Mouse (Mus musculus): ENCODE data around the gene Fmnl2. TPM values are rescaled to one million over a fixed set of nuclear protein-coding genes. Genes with fewer than 3 reads are reported as not detected.

Fmnl2 gene
- total RNA-seq, 2 experiments from 2014 or later, result 6.1 to 6.3 TPM

GRCm38 (mm10) chr2:52915536-52915935 lies 57.9 kb downstream of the Fmnl2 start:
- no peak for DNase-seq

GRCm38 (mm10) chr2:52918094-52918493 lies 60.4 kb downstream of the Fmnl2 start:
- no peak for DNase-seq

- no peak for DNase-seq
Observed at GRCm38 (mm10) chr2:52920701-52921435, 63.2 kb downstream of the Fmnl2 start.

GRCm38 (mm10) chr2:52925062-52925461 lies 67.4 kb downstream of the Fmnl2 start:
- DNase-seq, result no peak

DNA sequence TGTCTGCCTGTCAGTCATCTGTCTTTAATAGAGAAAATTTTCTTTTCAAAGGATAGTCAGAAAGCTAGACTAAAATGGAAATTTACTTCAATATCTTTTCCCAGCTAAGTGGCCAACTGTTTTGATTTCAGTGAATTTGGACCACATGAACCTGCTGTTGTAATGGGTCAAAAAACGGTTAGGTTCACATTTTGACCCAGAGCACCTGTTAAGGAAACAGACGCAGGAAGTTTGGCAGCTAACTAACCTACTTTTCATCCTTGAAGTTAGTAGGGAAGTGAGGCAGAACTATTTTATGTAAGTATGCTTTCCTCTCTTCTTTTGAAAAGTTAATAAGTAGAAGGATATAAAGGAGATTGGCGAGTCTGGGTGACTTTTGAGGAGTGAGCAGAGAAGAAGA lies 69.7 kb downstream of the Fmnl2 start:
- no peak for DNase-seq

DNA sequence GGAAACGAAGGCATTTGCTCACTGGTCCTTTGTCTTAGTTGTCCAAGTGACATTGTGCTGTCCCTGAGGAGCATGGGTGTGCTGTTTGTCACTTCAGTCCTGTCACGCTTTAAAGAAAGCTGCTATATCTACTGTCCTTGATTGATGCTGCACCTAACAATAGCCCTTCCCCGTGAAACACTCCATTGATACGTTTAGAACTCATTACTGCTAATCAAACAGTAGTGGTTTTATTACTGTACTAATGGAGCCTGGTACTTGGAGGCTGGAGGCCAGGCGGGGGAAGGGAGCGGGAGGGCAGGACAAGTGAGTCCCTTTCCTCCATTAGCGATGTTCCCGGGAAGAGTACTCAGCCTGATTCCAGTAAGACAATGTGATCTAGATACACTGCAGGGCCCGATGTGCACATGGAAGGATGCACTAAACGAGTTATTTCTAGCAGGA lies 70.2 kb downstream of the Fmnl2 start:
- no peak for DNase-seq

DNA sequence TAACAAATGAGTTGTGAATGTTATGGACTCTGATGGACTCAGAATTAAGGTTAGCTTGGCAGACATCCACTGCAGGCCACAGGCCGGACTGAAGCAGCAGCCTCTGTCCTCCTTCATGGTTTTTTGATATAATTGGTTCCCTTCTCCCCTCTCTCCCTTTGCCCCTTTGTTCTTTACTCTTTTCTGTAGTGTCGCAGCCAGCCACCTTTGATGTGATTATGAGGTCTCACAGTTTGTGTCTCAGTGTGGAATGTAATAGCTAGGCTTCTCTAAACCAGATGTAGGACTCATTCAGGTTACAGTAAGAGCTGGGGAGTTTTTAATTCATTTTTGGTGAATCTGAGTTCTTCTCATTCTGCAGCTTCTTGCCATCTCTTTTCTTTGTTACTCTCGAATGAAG lies 70.7 kb downstream of the Fmnl2 start:
- DNase-seq, result no peak

GRCm38 (mm10) chr2:52930106-52930868 lies 72.6 kb downstream of the Fmnl2 start:
- peak; percentile 54 for DNase-seq

DNA sequence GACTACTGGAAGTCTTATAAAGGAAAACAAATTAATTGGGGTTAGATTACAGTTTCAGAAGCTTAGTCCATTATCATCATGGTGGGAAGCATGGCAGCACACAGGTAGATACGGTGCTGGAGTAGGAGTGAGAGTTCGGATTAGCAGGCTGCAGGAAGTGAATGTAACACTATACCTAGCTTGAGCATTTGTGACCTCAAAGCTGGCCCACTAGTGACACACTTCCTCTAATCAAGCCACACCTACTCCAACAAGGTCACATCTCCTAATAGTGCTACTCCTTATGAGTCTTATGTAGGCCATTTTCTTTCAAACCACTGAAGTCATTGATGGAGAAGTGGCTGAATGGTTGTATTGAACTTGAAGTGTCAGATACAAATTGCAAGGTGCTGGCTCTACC lies 73.7 kb downstream of the Fmnl2 start:
- no peak for DNase-seq

GRCm38 (mm10) chr2:52935906-52936305 lies 78.2 kb downstream of the Fmnl2 start:
- DNase-seq, result no peak

DNA sequence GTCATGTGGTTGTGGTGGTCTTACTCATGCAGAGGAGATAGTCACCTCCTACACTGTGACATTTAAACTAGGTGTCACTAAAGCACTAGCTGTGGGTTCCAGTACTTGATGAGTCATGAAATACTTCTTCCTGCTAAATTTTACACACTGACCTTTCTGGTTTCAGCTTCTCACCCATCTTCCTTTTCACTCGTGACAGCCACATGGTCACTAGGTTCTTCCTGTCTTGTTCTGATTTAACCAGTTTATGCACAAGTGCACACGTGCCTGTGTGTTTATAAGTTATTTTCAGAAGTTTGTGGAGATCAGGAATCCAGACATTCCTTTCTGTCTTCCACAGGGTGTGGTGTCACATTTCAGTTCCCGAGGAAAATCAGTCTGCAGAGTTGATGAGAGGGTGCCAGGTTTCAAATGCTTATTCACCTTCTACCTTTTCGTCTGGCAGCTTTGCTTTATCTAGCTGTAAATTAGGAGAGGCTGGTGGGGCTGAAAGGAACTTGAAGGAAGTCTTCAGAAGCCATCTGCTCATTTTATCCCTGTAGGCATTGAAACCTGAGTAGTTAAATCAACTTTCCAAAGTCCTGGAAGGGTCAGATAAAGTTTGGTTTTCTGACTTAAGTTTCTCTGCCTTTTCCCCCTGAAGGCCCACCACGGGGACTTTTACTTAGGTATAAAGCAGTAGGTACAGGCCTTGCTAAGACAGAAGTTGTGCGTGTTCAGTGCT lies 80.9 kb downstream of the Fmnl2 start:
- no peak for DNase-seq

GRCm38 (mm10) chr2:52943644-52944423 lies 86.2 kb downstream of the Fmnl2 start:
- DNase-seq, result no peak

- DNase-seq, result no peak
Observed at GRCm38 (mm10) chr2:52944594-52944993, 86.9 kb downstream of the Fmnl2 start.

GRCm38 (mm10) chr2:52946074-52946473 lies 88.4 kb downstream of the Fmnl2 start:
- DNase-seq, result no peak

DNA sequence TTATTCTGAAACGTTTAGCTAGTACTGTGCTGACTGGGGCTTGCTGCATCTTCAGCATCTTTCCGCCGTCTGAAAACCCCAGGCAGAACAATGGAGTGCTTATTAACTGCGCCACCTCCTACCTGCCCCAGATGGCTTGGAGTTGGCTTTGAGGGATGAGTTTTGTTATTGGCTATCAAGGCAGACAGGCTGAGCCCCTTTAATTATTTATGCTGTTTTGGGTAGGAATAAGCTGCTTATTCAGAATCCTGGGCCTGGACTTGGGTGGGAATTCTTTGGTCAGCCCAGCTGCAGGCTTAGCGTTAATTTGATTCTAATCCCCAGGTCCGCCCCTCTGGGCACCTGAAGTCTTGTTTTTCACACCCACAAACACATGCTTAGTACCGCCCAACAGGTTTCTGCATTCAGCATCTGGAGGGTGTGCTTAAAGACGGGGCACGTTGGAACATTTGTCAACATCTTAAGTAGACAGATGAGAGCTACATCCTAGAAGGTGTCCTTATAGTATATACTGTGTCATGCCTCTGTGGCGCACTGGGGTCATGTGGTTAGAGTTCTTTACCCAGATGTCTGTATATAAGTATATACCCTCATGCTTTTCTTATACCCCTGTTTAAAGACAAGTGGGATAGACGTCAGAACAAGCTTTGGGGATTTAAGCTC lies 89.0 kb downstream of the Fmnl2 start:
- DNase-seq, result no peak

DNA sequence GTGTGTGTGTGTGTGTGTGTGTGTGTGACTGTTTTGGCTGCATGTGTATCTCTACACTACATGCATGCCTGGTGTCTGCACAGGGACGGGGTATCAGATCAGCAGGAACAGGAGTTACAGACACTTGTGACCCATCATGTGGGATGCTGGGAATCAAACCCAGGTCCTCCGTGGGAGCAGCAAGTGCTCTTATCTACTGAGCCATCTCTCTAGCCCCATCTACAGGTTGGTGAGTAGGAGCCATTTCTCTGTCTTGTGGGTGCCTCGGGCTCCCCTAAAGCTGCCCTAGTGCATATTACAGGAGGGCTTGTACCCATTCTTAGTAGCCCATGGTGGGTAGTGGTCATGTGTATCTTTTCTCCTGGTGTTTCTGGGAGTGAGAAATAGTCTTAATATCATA lies 90.7 kb downstream of the Fmnl2 start:
- DNase-seq, result no peak

DNA sequence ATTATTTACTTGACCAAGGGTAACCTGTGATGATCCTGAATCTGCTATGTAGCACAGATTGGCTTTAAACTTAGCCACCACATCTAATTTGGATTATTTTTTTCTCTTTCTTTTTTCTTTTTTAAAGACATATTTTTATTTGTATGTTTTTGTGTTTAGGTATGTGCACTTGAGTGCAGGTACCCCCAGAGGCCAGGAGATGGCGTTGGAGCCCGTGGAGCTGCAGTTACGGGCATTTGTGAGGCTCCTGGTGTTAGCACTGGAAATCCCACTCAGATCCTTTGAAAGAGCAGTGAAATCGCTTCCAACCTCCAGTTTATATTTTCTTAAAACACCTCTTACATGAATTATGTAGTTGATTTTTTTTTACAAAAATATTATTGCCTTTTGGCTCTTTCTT lies 91.9 kb downstream of the Fmnl2 start:
- DNase-seq, result no peak

DNA sequence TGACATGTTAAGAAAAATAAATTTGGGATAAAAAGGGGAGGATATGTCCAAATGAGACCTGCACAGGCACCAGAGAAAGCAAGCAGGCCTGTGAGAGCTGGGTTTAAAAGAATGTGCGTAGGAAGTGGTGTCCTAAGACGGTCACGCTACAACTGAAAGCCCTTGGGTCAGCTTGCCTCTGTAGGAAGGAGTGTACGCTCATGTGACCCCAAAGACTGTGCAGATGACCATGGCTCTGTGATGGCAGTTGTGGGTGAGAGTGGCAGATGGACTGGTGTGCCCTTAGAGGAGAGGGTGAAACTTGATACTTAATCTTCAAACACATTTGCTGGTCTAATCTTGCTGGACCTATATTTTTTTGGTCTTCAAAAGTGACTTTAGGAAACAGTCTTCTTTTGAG lies 92.6 kb downstream of the Fmnl2 start:
- no peak for DNase-seq

GRCm38 (mm10) chr2:52952202-52952730 lies 94.6 kb downstream of the Fmnl2 start:
- DNase-seq, result no peak

GRCm38 (mm10) chr2:52955090-52955489 lies 97.4 kb downstream of the Fmnl2 start:
- peak; percentile 70 for DNase-seq

- no peak for DNase-seq
Observed at GRCm38 (mm10) chr2:52955831-52956230, 98.2 kb downstream of the Fmnl2 start.

All from heart, postnatal 4 days (tissue).